26 mouse cellular contexts compared by ENCODE assay signal in the genomic region with DNA sequence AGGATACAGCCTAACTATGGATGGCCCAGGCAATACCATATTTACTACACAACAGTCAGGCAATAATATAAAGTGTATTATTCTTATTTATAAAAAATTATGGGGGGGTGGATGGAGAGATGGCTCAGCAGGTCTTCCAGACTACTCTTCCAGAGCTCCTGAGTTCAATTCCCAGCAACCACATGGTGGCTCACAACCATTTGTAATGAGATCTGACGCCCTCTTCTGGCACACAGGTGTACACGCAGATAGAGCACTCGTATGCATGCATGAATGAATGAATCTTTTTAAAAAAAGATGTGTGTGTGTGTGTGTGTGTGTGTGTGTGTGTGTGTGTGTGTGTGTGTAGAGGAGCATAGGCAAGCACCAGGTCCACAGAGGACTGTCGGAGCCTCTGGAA. TPM values are rescaled to one million over a fixed set of nuclear protein-coding genes. Genes with fewer than 3 reads are reported as not detected.
A peak's percentile ranks its signal among the peaks of the same experiment; 100 is the strongest.
DNase-seq lines count a peak whose midpoint lies in the region; ATAC-seq and TF ChIP-seq lines count a peak whose summit lies in the region.
"Not testable (repeated sequence)": the region's sequence is repeated elsewhere in the genome, so short reads cannot be mapped to it uniquely, and the experiment has no call there.
"Had no signal": no experiment of that assay in that cellular context is flagged by ENCODE, and none has a peak within 500 bp of the region (broad histone marks: within the 10 kb centered on the region; RNA-seq: fewer than 3 reads in every experiment).

No protein-coding gene starts in this region.

- peak; percentile 21 for TF ChIP-seq RAD21 in MEL (IDR thresholded peaks at IDR 0.05; ENCODE audit: low read depth, low read length)

- peak in 2 of 3 experiments; percentile 32 to 42; a peak in 5 of 6 replicates for TF ChIP-seq CTCF in MEL (IDR thresholded peaks at IDR 0.05 in 2 of 3, conservative IDR thresholded peaks at IDR 0.05 in 1 of 3; ENCODE audit: control insufficient read depth in 1 of 3, insufficient read depth in 1 of 3, low read depth in 2 of 3, low read length in 3 of 3, poor library complexity in 1 of 3, severe bottlenecking in 1 of 3)
- peak; percentile 27 for TF ChIP-seq CTCF in layer of hippocampus, adult 2 months (conservative IDR thresholded peaks at IDR 0.05)
- TF ChIP-seq CTCF in liver, embryonic 14.5 days (IDR thresholded peaks at IDR 0.05; ENCODE audit: low read depth), result peak; percentile 50
- TF ChIP-seq CTCF in midbrain, postnatal 0 days (IDR thresholded peaks at IDR 0.05), result peak; percentile 26; the same call in 1 of the 2 replicates

- not testable (repeated sequence) for TF ChIP-seq EP300 in MEL (IDR thresholded peaks at IDR 0.05; ENCODE audit: low read depth in 1 of 2, low read length in 2 of 2); liver, embryonic 14.5 days (IDR thresholded peaks at IDR 0.05; ENCODE audit: low read depth)

- not testable (repeated sequence) for H3K4me3 ChIP-seq in MEL (ENCODE audit: control insufficient read depth in 1 of 2, insufficient read depth in 1 of 2, low read depth in 2 of 2, low read length in 2 of 2); layer of hippocampus, adult 2 months; liver, embryonic 14.5 days (ENCODE audit: insufficient read depth in 1 of 2, low read depth in 2 of 2, low read length in 2 of 2); midbrain, postnatal 0 days (ENCODE audit: low read depth, low read length)

- H3K9me3 ChIP-seq in MEL (replicated peaks; ENCODE audit: insufficient read depth, low read length); liver, embryonic 14.5 days (ENCODE audit: control insufficient read depth, low read length); midbrain, postnatal 0 days (ENCODE audit: low read length): not testable (repeated sequence)

- H3K4me1 ChIP-seq in MEL (ENCODE audit: control insufficient read depth in 1 of 2, insufficient read depth in 2 of 2, low read length in 2 of 2), result peaks cover 14 to 19% of the 10 kb centered on the region in 2 experiments
- peaks cover 36 to 37% of the 10 kb centered on the region in 2 experiments for H3K4me1 ChIP-seq in liver, embryonic 14.5 days (replicated peaks; ENCODE audit: control insufficient read depth in 2 of 2, insufficient read depth in 2 of 2, low read length in 1 of 2)
- H3K4me1 ChIP-seq in midbrain, postnatal 0 days (ENCODE audit: insufficient read depth, low read length), result not testable (repeated sequence)

- DNase-seq in 416B (ENCODE audit: low read depth) (peak; percentile 24), MEL (ENCODE audit: low read depth, low spot score) (peak; percentile 32)
- DNase-seq in adrenal gland, postnatal 14 days, result peak; percentile 0
- DNase-seq in induced T-regulatory cell, adult 2 months (ENCODE audit: low read depth), result peak; percentile 6
- DNase-seq in layer of hippocampus, adult 2 months (ENCODE audit: low spot score in 2 of 2); liver, embryonic 14.5 days (ENCODE audit: low read depth in 3 of 3, low spot score in 3 of 3); midbrain, postnatal 0 days (ENCODE audit: low spot score): not testable (repeated sequence)

- not testable (repeated sequence) for TF ChIP-seq POLR2A in MEL (IDR thresholded peaks at IDR 0.05; ENCODE audit: control insufficient read depth in 1 of 2, insufficient read depth in 1 of 2, low read depth in 1 of 2, low read length in 2 of 2, poor library complexity in 1 of 2)

- not testable (repeated sequence) for H3K4me2 ChIP-seq in liver, embryonic 14.5 days (ENCODE audit: low read depth); midbrain, postnatal 0 days (ENCODE audit: low read depth, low read length, poor library complexity, severe bottlenecking)

- not testable (repeated sequence) for ATAC-seq in liver, embryonic 14.5 days (ENCODE audit: insufficient read depth); midbrain, postnatal 0 days (ENCODE audit: low FRiP score)

- H3K9ac ChIP-seq in MEL (ENCODE audit: control insufficient read depth, low read depth, low read length, poor library complexity, severe bottlenecking); liver, embryonic 14.5 days (replicated peaks); midbrain, postnatal 0 days (replicated peaks; ENCODE audit: low read length, poor library complexity, severe bottlenecking): not testable (repeated sequence)

- not testable (repeated sequence) for H3K27me3 ChIP-seq in MEL (ENCODE audit: control insufficient read depth in 1 of 2, insufficient read depth in 2 of 2, low read length in 2 of 2); liver, embryonic 14.5 days (ENCODE audit: control insufficient read depth, insufficient read depth, low read length); midbrain, postnatal 0 days (ENCODE audit: insufficient read depth, low read length)

- WGBS in liver, embryonic 14.5 days (ENCODE audit: insufficient replicate concordance), result 87% methylated on average over 4 of the region's 4 CpGs
- 91% methylated on average over 4 of the region's 4 CpGs for WGBS in midbrain, postnatal 0 days

- H3K27ac ChIP-seq in MEL (ENCODE audit: control insufficient read depth, low read depth, low read length); layer of hippocampus, adult 2 months; liver, embryonic 14.5 days; midbrain, postnatal 0 days (ENCODE audit: low read depth, low read length): not testable (repeated sequence)

- peaks cover 3 to 25% of the 10 kb centered on the region in 2 experiments for H3K36me3 ChIP-seq in MEL (ENCODE audit: control insufficient read depth in 1 of 2, insufficient read depth in 2 of 2, low read length in 2 of 2)
- peaks cover 45% of the 10 kb centered on the region for H3K36me3 ChIP-seq in liver, embryonic 14.5 days (replicated peaks; ENCODE audit: control insufficient read depth, insufficient read depth, low read depth)
- H3K36me3 ChIP-seq in midbrain, postnatal 0 days (ENCODE audit: insufficient read depth, low read length), result peaks cover 71% of the 10 kb centered on the region

- not testable (repeated sequence) for H3K79me2 ChIP-seq in MEL (ENCODE audit: control insufficient read depth, insufficient read depth, low read length, poor library complexity)

RNA-seq across cellular contexts. Expression of gene Dnajc16, which starts 17.7 kb away (rescaled TPM):
- total RNA-seq in MEL (2012; rRNA removed), result 3.2 and 3.4 TPM in 2 replicates
- polyA plus RNA-seq in MEL (2012; ENCODE audit: insufficient read depth in 1 of 2, insufficient read length in 2 of 2, low read depth in 1 of 2, low replicate concordance in 2 of 2, missing spikeins in 1 of 2), result 1 to 10 TPM in 1 of 2 experiments, not detected in 1; 6.8 TPM
- total RNA-seq in adrenal gland, postnatal 14 days (2021), result 16.6 and 20.7 TPM in 2 replicates
- 10 to 100 TPM; 45.3 to 45.4 TPM for total RNA-seq in layer of hippocampus, adult 2 months (2021)
- polyA plus RNA-seq in liver, embryonic 14.5 days (2012; rRNA removed), result 2.4 and 2.8 TPM in 2 replicates
- polyA plus RNA-seq in liver, embryonic 14.5 days (2014; fragmentation: Nextera tagmentation; extraction: Ambion mirVana), result 1.4 and 1.7 TPM in 2 replicates
- total RNA-seq in midbrain, postnatal 0 days (2014; rRNA removed), result 18.2 and 20.5 TPM in 2 replicates
- 7.0 and 7.2 TPM in 2 replicates for polyA plus RNA-seq in midbrain, postnatal 0 days (2015; fragmentation: Nextera tagmentation; extraction: Ambion mirVana)

RNA-seq across cellular contexts. Expression of gene Casp9, which starts 20.4 kb away (rescaled TPM):
- total RNA-seq in MEL (2012; rRNA removed), result 2.8 and 3.8 TPM in 2 replicates
- 1 to 10 TPM in 1 of 2 experiments, not detected in 1; 6.4 TPM for polyA plus RNA-seq in MEL (2012; ENCODE audit: insufficient read depth in 1 of 2, insufficient read length in 2 of 2, low read depth in 1 of 2, low replicate concordance in 2 of 2, missing spikeins in 1 of 2)
- 15.3 and 17.1 TPM in 2 replicates for total RNA-seq in adrenal gland, postnatal 14 days (2021)
- 10 to 100 TPM; 25.2 to 25.6 TPM for total RNA-seq in layer of hippocampus, adult 2 months (2021)
- 7.5 and 7.6 TPM in 2 replicates for polyA plus RNA-seq in liver, embryonic 14.5 days (2012; rRNA removed)
- polyA plus RNA-seq in liver, embryonic 14.5 days (2014; fragmentation: Nextera tagmentation; extraction: Ambion mirVana), result 5.8 and 6.5 TPM in 2 replicates
- total RNA-seq in midbrain, postnatal 0 days (2014; rRNA removed), result 26.9 and 27.0 TPM in 2 replicates
- 17.6 and 19.7 TPM in 2 replicates for polyA plus RNA-seq in midbrain, postnatal 0 days (2015; fragmentation: Nextera tagmentation; extraction: Ambion mirVana)

RNA-seq across cellular contexts. Expression of gene Agmat, which starts 26.5 kb away (rescaled TPM):
- 0.12 TPM in 1 of 2 replicates, not detected in the other for total RNA-seq in MEL (2012; rRNA removed)
- under 1 TPM in 1 of 2 experiments, not detected in 1; 0.07 TPM for polyA plus RNA-seq in MEL (2012; ENCODE audit: insufficient read depth in 1 of 2, insufficient read length in 2 of 2, low read depth in 1 of 2, low replicate concordance in 2 of 2, missing spikeins in 1 of 2)
- 13.4 and 32.2 TPM in 2 replicates for total RNA-seq in adrenal gland, postnatal 14 days (2021)
- not detected for total RNA-seq in layer of hippocampus, adult 2 months (2021)
- 11.2 and 14.4 TPM in 2 replicates for polyA plus RNA-seq in liver, embryonic 14.5 days (2012; rRNA removed)
- polyA plus RNA-seq in liver, embryonic 14.5 days (2014; fragmentation: Nextera tagmentation; extraction: Ambion mirVana), result 18.1 and 18.7 TPM in 2 replicates
- not detected in 2 replicates for total RNA-seq in midbrain, postnatal 0 days (2014; rRNA removed)
- polyA plus RNA-seq in midbrain, postnatal 0 days (2015; fragmentation: Nextera tagmentation; extraction: Ambion mirVana), result not detected in 2 replicates
- total RNA-seq: CH12.LX; gastrocnemius, adult 18-20 months had no signal
- polyA plus RNA-seq: activated CD4-positive, CD25-positive, alpha-beta regulatory T cell, adult 4 months; embryonic facial prominence, embryonic 11.5 days; forebrain, embryonic 10.5 days; forebrain, embryonic 13.5 days; forebrain, embryonic 16.5 days; hindbrain, embryonic 10.5 days; hindbrain, embryonic 13.5 days; inflammation-experienced regulatory T-cells, adult 6 months; Patski had no signal

RNA-seq across cellular contexts. Expression of gene Ddi2, which starts 49.8 kb away (rescaled TPM):
- total RNA-seq in MEL (2012; rRNA removed), result 37.6 and 40.7 TPM in 2 replicates
- 10 to 100 TPM in 1 of 2 experiments, not detected in 1; 42.8 TPM for polyA plus RNA-seq in MEL (2012; ENCODE audit: insufficient read depth in 1 of 2, insufficient read length in 2 of 2, low read depth in 1 of 2, low replicate concordance in 2 of 2, missing spikeins in 1 of 2)
- total RNA-seq in adrenal gland, postnatal 14 days (2021), result 56.0 and 65.2 TPM in 2 replicates
- total RNA-seq in layer of hippocampus, adult 2 months (2021), result 10 to 100 TPM; 42.8 to 50.1 TPM
- 6.7 and 9.5 TPM in 2 replicates for polyA plus RNA-seq in liver, embryonic 14.5 days (2012; rRNA removed)
- 9.2 and 11.4 TPM in 2 replicates for polyA plus RNA-seq in liver, embryonic 14.5 days (2014; fragmentation: Nextera tagmentation; extraction: Ambion mirVana)
- total RNA-seq in midbrain, postnatal 0 days (2014; rRNA removed), result 21.7 and 25.7 TPM in 2 replicates
- polyA plus RNA-seq in midbrain, postnatal 0 days (2015; fragmentation: Nextera tagmentation; extraction: Ambion mirVana), result 8.9 and 9.2 TPM in 2 replicates

RNA-seq across cellular contexts. Expression of gene Cela2a, which starts 52.9 kb away (rescaled TPM):
- not detected in 2 replicates for total RNA-seq in MEL (2012; rRNA removed)
- not detected for polyA plus RNA-seq in MEL (2012; ENCODE audit: insufficient read depth in 1 of 2, insufficient read length in 2 of 2, low read depth in 1 of 2, low replicate concordance in 2 of 2, missing spikeins in 1 of 2)
- total RNA-seq in adrenal gland, postnatal 14 days (2021), result 0.56 TPM in 1 of 2 replicates, not detected in the other
- total RNA-seq in layer of hippocampus, adult 2 months (2021), result not detected
- polyA plus RNA-seq in liver, embryonic 14.5 days (2012; rRNA removed), result not detected in 2 replicates
- not detected in 2 replicates for polyA plus RNA-seq in liver, embryonic 14.5 days (2014; fragmentation: Nextera tagmentation; extraction: Ambion mirVana)
- total RNA-seq in midbrain, postnatal 0 days (2014; rRNA removed), result not detected in 2 replicates
- not detected in 2 replicates for polyA plus RNA-seq in midbrain, postnatal 0 days (2015; fragmentation: Nextera tagmentation; extraction: Ambion mirVana)
- total RNA-seq: adrenal gland, adult 8-10 months; adrenal gland, postnatal 36 days; gastrocnemius, postnatal 14 days; gastrocnemius, postnatal 4 days; heart, postnatal 36 days had no signal
- polyA plus RNA-seq: embryonic facial prominence, embryonic 11.5 days; embryonic facial prominence, embryonic 14.5 days; forebrain, embryonic 10.5 days; forebrain, embryonic 16.5 days; heart, embryonic 12.5 days; hindbrain, embryonic 10.5 days; hindbrain, embryonic 13.5 days; hindbrain, embryonic 16.5 days; inflammation-experienced regulatory T-cells, adult 6 months; Patski had no signal

Comparison
In these comparisons a context has a peak if more than half of its experiments do, and no peak if none do; other contexts are left out.
1. RNA of gene Agmat, which starts 26.5 kb away (total RNA-seq): 13.4 to 32.2 TPM in adrenal gland, postnatal 14 days; not detected in layer of hippocampus, adult 2 months, 0.12 TPM in MEL and not detected in midbrain, postnatal 0 days; every median in the first group is over 10 times any median in the second.
2. Peak in every context shown above with its lines, with median percentiles within 50 percentile points of each other: CTCF ChIP-seq.